Mouse (Mus musculus): ENCODE data around the gene Suds3.

Gene Suds3

DNA sequence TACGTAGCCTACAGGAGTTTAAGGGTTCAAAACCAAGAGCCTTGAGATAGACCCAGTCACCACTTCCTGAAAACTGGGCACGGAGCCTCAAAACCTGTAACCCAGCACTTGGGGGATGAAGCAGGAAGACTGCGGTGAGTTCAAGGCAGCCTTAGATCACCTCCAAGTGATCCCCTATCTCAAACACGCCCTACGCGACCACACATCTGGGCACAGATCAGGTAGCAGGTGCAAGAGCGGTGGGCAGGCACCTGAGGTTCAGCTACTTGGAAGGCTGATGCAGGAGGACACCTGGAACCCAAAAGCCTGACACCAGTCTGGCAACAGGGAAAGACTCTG is 4.2 kb downstream of the Suds3 start:
- no peak for DNase-seq (ENCODE audit: low spot score)

DNA sequence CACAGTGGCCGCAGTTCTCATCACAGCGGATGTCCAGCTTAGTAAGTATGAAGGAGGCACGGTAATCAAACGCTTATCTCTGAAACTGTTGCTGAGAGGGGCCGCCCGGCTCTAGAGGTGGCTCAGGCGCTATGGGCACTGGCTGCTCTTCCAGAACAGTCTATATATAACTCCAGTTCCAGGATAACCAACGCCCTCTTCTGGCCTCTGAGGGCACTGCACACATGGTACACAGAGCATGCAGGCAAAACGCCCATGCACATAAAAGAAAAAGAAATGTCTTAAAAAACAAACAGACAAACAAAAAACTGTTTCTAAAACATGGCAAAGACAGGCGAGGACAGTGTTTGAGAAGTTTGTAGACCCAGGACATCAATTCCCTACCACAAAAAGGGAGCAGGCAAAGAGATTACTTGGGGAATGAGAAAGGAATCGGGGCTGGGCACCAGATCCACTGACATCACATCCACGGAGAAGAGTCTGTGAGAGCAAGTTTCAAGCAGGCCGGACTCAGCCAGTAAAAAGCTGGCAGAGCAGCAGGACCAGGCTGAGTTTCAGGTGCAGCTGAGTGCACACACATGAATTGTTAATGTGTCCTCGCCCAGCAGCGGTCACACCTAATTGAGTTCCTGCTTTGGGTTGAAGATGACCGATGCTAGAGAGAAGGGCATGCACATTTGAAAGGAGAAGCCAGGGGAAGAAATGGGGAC is 4.7 kb downstream of the Suds3 start:
- DNase-seq (ENCODE audit: low spot score) = no peak

DNA sequence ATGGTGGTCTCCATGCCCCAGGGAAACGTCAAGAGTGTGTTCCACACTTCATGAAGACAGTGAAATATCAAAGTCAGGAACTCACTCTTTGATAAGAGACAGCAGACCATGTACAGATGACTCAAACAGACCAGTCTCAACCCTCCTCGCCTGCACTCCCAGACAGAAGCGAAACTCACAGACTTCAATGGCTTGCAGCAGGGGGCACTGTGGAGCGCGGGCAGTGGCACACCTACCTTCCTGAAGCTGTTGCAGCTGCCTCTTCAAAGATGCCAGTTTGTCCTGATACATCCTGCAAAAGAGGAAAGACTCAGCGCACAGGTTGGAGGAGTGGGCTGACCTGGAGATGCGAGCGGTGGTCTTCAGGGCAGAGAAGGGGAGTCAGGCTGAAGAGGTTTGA is 6.4 kb downstream of the Suds3 start:
- DNase-seq (ENCODE audit: low spot score) = no peak

DNA sequence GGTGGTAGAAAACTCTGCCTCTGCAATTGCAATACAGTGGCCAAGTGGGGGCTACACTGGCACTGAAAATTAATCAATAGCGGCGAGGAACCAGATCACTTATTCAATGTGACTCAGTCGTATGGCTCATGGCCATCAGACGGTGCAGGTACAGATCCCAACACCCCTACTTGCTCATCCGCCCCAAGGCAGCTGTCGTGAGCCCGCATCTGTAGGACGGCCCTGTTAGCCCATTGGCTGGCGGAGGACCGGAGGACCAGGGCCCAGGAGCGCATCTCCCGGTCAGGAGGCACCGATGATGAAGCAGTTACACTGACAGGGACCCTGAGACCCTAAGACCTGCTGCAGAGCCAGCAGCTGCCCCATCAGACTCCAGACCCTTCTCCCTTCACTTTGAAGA is 7.2 kb downstream of the Suds3 start:
- no peak for DNase-seq (ENCODE audit: low spot score)

DNA sequence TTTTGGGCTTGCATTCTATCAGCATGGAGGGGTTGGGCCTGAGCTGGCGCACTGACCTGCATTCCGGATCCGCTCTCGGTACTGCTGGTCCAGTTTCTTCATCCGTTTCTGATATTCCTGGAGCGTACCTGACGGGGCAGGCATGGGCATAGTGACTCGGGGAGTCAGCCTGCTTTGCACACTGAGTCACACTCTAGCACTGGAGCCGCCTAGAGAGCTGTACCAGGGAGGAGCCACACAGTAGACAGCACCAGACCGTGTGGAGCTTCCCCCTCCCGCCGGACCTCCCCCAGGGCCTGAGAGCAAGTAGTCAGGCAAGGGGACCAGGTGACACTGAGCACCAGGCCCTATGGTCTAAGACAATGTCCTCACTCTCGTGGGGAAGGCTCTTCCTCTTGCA is 7.6 kb downstream of the Suds3 start:
- DNase-seq (ENCODE audit: low spot score) = no peak

DNA sequence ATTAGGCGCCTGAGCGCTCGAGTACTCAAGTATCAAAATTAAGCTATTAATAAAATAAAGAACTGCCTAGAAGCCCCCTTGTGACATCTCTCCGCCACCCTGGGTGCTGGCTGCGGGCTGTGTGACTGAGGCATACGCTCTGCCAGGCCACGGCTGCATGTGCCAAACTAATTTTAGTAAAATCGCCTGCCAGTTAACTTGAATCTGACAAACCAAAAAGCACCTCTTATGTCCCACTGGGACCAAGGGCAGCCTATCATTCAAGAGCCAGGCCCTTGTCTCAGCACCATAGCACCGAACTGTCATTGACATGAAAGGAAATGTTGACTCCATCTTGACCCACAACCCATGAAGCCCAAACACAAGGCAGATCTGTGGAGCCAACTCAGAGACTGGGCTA is 10.2 kb downstream of the Suds3 start:
- no peak for DNase-seq (ENCODE audit: low spot score)

DNA sequence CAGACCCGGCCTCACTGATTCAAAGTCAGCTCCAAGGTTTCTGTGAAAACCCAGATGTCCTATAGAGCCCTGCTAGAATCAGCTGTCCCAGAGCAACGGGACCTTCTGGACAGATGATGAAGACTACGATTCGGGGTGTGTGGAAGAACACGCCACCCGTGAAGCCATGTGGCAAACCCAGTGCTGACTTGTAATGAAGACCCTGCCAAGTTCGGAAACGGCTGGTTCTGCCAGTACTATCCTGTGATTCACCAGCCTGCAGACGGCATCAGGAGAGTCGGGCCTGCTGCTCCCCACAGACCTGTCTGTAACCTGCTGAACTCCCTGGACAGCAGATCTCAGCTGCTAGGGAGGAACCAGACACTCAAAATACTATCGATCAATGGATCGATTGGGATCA is 11.6 kb downstream of the Suds3 start:
- no peak for DNase-seq (ENCODE audit: low spot score)

DNA sequence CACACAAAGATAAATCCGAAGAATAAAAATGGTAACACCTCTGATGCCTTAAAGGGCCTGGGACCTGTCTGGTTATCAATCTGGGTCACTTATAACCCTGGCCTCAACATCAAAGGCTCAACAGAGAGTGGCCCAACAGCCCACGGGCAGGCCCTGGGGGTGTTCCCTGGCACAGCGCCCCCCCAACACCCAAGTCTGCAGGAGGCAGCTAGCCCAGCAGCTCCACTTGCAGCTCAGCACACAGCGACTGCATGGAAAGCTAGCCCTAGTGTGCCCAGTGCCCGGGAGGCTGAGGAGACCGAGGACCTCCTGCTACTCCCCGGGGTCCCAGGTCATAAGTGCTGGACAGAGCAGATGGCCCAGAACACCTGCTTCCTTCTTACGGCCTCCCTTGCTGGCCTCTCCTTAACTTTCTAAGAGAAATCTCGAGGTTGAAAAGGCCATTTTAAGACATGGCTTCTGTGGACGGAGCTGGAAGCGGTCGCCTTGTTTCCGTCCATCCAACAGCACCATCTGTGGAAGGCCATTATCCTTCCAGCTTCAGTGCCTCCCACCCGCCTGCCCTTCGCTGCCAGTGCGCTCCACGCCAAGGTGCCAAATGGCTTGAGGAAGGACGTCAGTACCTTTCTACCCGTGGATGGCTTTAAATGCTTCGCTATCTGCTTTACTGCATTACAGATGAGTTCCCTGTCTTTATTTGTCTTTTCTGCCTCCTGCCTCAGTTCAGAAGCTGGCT is 12.6 kb downstream of the Suds3 start:
- DNase-seq (ENCODE audit: low spot score) = no peak

DNA sequence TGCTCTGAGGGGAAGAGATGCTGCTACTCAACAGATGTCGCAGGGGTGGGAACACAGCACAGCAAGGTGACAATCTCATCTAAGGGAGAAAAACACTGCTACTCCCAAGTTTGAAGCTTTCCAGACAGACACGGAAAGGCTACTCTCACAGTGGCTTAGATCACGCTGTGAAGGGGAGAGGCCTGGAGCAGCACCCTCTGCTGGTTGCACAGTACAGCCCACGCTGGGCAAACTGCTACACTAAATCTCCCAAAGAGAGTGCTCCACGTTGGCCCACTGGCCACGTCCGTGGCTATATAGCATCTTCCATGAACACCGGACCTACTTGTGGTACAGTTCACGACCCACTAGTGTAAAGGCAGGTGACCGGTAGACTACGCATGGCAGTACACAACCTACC is 16.2 kb downstream of the Suds3 start:
- no peak for DNase-seq (ENCODE audit: low spot score)

DNA sequence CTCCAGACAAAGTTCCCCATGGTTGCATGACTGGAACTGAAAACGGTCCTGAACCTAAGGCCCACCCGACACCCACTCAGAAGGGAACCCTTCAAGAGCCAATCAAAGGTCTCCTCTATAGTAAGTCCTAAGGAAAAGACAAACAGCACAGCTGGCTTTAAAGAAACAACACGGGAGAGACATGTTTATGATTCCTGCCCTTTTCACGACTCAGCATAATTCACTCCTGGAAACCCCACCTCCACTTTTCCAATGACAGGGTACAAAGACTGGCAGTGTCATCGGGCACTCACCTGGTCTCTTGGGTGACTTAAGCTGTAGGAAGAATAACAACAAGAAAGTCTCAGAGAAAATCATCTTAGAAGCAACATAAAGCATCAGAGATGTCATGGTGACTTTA is 16.9 kb downstream of the Suds3 start:
- no peak for DNase-seq (ENCODE audit: low spot score)

DNA sequence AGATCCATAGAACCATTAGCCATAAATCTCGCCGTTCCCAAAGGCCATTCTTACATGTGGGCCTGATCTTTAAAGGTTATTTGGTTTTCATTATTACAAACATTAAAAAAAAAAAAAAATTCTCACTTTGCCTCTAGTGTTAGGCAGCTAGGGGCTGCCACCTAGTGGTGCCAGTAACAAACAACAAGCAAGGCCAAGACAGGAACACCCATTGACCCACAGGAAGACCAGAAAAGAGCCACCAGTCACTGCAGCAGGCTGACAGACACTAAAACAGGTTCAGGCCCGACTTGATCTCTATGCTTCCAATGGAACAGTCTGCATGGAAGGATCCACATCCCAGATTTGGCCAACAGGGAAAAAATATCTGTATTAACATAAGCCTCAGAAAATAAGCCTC is 19.2 kb downstream of the Suds3 start:
- DNase-seq (ENCODE audit: low spot score) = peak; percentile 28

DNA sequence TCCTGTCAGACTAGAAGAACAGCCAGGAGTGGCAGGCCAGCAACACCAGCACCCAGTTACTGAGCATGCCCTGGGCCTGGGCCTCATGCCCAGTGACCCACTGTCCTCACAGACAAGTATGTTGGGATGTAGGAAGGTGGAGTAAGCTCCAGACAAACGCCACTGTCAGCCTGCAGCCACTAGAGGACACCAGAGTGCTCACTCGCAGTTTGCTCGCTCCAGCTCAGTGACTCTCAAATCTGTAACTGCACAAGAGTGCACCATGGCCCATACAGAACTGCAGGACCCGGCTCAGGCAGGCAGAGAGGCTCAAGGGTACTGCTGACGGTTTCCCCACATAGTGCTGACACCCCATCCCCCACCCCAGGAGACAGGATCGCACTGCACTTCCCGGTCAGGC is 21.5 kb downstream of the Suds3 start:
- no peak for DNase-seq (ENCODE audit: low spot score)

DNA sequence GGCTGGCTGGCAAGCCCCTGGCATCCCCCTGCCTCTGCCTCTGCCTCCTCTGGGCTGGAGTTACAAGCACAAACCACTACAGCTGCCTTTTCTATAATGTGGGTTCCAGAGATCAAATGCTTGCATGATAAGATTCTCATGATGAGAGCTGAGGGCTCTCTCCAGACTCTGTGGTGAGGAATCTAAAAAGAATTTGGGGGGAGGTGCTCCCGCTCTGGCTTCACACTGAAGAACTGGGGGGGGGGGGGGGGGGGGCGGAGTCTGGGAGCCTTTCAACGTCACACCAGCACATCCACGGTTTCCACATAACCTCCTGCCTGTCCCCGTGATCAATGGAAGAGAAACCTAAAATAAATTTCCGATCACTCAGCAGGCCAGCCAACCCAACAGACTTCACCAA is 26.1 kb downstream of the Suds3 start:
- DNase-seq (ENCODE audit: low spot score) = no peak

DNA sequence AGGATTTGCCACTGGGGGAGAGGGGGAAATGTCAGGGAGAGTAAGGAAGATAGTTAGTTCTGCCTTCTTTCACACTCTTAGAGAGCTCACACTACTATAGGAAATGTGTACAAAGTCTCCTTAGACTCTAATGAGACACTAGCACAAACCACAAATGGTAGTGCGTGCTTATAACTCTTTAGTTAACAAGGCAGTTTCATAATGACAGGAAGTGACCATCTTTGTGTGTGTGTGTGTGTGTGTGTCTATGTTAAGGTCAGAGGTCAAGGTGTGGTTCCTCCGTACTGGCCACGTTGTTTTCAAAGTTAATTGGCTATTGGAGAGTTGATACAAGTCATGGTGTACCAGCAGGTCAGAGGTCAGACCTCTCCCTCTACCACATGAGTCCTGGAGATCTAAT is 26.8 kb downstream of the Suds3 start:
- DNase-seq (ENCODE audit: low spot score) = no peak

DNA sequence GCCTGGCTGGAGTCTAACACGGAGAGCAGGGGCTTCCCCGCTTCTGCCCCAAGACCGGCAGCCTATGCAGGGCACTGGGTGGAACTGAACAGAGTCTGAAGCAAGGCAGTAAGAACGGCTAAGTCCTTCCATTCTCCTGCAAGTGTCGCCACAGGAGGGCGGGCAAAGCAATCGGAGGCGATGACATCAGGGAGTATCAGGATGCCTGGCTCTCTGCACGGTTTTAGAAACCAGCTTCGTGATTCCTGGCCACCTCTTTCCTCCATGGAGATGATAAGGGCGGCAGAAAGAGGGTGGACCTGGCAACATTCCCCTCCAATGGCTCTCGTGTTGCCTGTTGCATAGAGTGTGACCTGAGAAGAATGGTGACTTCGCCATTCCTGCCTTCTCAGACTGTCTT is 28.2 kb downstream of the Suds3 start:
- DNase-seq (ENCODE audit: low spot score) = no peak

DNA sequence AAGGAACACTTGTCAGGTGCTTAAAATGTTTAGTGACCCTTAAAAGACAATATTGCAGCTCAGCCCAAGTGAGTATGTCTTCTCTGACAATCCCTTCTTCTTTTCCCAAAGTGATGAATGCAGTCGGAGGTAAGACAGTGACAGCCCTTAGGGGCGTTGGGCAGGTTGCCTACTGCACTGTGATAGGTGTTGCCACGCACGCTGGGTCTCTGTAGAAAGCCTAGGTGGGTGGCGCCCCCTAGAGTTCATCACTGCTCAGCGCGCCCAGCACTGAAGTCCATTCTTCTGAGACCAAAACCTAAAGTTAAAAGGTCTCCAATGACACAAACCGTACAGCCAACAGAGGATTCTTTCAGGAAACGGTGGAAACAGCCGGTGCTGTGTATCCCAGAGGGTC is 46.4 kb downstream of the Suds3 start:
- DNase-seq (ENCODE audit: low spot score) = no peak

DNA sequence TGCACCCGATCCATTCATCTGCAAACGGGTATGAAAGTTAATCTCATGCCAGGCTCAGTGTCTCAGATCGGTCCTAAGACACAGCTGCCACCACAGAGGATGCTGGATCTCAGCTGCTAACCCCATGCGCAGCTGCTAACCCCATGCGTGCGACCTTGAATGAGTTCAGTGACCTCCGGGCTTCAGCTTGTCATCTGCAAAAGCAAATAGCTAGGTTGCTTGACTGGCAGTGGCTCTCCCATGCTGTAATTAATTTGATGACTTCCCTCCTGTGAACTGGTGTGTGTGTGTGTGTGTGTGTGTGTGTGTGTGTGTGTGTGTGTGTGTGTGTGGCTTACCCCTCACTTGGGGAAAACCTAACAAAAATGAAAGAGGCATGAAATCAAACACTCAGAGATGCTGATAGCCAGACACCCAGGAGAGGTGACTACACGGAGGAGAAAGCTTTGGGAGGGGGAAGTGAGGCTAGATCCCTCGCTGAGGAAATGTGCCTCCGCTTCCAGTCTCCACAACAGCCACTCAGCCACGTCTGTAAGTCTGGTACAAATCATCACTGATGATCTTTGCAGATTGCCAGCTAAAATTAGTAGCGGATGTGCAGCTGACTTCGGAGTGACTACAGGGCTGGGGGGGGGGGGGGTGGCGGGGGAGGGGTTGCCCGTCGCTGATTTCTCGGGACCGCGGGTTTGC is 47.0 kb downstream of the Suds3 start:
- no peak for DNase-seq (ENCODE audit: low spot score)

DNA sequence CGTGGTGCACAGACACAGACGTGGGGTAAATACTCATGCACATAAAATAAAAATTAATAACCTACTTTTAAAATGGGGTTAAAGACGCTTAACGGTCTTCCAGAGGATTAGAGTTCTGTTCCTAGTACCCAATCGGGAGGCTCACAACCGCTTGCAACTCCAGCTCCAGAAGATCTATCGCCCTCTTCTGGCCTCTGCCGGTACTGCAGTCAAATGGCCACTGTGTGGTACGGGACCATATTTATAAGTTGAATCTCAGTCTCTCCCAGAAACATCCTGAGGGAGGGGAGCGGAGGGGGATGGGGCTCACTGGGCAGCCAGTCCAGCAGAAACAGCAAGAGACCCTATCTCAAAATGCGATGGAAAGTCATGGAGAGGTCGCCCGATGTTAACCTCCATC is 47.7 kb downstream of the Suds3 start:
- DNase-seq (ENCODE audit: low spot score) = no peak

DNA sequence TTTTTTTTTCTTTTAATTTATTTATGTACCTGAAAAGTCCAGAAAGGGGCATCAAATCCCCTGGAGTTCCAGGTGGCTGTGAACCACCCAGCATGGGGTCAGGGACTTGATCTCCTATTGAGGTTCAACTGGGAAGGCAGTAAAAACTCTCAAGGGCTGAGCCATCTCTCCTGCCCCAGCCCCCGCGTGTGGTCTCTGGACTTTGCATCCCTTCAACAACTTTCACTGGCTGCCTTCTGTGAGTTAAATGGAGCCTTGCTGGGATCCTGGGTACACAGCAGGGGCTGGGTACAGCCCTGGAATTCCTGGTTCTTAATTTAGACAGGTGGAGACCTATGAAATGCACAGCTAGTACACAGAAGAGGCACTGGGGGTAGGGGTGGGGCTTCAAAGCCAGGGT is 54.7 kb downstream of the Suds3 start:
- no peak for DNase-seq (ENCODE audit: low spot score)

DNA sequence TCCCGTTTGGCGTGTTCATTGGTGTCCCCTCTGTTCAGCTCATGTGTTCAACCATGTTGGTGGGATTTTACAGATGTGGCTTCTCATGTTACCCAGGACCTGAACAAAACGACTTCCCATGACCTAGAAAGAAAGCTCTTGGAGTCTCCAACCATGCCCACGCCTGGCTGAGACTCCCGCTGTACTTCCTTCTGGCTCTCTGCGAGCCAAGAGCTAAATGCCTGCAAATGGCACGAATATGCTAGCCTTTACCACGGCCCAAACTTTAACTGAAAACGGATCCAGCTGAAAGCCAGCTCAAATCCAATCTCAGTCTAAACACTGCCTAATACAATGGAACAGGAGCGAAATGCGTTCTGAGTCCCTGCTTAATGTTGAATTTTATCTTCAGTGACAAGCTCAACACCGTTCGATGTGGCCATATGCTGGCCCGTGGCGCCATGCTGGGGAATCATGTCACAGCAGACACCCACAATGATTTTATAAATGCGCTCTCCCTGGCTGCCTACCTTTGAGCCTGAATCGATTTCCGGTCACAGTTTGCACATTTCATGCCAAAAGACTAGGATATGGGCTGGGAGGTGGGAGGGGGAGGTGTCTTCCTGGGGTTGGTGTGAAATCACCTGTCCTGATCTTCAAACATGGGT is 55.3 kb downstream of the Suds3 start:
- no peak for DNase-seq (ENCODE audit: low spot score)

DNA sequence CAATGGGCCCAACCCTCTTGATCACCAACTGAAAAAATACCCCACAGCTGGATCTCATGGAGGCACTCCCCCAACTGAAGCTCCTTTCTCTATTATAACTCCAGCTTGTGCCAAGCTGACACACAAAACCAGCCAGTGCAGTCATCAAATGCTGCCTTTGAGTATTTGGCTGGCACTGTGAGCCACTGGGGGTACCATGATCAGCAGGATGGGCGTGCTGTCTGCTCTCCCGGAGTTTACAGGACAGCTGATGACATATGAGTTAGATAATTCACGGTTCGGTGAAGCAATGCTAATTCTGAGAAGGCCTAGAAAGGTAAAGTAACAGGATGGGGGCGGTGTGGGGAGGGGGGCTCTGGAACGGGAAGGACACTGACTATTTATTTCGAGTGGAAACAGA is 66.0 kb downstream of the Suds3 start:
- DNase-seq (ENCODE audit: low spot score) = no peak

DNA sequence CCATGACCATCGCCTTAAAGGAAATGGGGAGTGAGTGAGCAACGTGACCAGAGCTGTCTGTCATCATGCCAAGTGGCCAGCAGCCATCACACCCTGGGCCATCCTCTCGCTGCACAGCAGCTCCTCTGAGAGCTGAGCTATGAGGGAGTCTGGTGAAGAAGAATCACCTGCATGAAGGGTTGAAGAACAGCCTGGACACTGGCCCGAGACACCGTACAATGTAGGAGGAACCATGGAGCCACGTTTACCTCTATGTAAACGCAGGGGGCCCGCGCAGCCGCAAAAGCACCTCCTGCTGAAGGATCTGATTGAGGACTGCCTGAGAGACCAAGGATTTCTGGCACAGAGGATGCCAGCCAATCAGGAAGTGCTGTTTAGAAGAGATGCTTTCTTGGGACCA is 70.8 kb downstream of the Suds3 start:
- no peak for DNase-seq (ENCODE audit: low spot score)

DNA sequence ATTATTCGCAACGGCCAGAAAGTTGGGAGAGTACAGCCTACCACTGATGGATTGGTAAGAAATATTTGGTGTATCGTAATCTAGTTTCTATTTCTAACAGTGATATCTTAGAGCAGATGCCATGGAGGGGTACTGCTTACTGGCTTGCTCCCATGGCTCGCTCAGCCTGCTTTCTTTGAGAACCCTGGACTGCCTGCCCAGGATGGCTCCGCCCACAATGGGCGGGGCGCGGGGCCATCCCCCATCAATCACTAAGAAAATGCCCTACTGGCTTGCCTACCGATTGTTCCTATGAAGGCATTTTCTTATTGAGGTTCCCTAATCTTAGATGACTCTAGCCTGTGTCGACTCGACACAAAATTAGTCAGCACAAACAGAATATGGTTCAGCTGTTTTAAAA is 73.3 kb downstream of the Suds3 start:
- no peak for DNase-seq (ENCODE audit: low spot score)

Measured in urinary bladder, postnatal 25 days (tissue).